Mouse (Mus musculus): ENCODE results near the gene Dda1. TPM values are rescaled to one million over a fixed set of nuclear protein-coding genes. Genes with fewer than 3 reads are reported as not detected.
A peak's percentile ranks its signal among the peaks of the same experiment; 100 is the strongest.
"Not testable (repeated sequence)": the region's sequence is repeated elsewhere in the genome, so short reads cannot be mapped to it uniquely, and the experiment has no call there.

Dda1 gene
- polyA plus RNA-seq, 2 experiments from 2014 or later: 26.8 to 30.6 TPM

DNA sequence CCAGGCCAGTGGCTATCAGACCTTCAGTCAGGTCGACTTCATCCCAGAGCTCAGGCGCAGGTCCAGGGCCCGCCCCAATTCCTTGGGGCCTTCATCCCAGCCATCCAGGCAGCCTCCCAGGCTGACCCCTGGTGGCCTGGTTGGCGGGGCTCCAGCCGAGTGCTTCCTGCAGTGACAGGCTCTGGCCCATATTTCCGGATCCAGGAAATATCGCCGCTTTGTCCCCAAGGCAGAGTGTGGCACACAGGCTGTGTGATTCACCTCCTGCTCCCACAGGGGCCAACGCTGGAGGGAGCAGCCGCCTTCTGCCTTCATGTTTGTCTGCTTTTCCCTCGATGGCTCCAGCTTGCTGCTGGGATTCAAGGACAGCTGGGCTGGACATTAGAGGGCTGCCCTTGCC, 27.5 kb downstream of the Dda1 start:
- no peak for ATAC-seq

GRCm38 (mm10) chr8:71497077-71497645, 28.2 kb downstream of the Dda1 start:
- no peak for ATAC-seq

DNA sequence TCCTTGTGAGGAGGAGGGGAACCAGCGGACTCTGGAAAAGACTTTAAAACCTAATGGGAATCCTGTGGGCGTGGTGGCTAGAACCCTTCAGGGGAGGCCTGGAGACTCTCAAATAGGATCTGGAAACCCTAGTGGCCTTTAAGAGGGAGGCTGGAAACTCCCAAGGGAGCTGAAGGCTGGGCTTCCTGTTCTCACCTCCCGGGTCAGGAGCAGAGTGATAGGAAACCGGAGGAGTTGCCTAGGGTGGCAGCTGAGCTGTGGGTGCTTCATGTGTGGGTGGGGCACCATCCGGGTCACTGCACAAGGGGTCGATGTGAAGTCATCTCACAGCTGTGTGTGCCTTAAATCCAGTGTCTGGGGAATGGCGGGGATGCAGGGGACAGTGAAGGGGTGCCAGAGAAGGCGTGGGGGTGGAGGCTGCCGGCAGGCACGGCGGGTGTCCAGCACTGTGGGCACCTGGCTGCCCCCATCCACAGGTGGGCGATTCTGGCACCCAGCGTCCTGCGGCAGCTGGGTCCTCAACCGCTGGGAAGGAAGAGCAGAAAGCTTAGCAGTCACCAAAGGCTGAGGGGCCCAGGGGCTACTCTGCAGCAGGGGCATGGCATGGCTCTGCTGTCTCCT, 29.0 kb downstream of the Dda1 start:
- no peak for ATAC-seq

GRCm38 (mm10) chr8:71498816-71499690, 30.1 kb downstream of the Dda1 start:
- no peak for ATAC-seq

- ATAC-seq: no peak
These were observed 35.4 kb downstream of the Dda1 start for GRCm38 (mm10) chr8:71504349-71504748.

GRCm38 (mm10) chr8:71505326-71505725, 36.3 kb downstream of the Dda1 start:
- ATAC-seq: no peak

DNA sequence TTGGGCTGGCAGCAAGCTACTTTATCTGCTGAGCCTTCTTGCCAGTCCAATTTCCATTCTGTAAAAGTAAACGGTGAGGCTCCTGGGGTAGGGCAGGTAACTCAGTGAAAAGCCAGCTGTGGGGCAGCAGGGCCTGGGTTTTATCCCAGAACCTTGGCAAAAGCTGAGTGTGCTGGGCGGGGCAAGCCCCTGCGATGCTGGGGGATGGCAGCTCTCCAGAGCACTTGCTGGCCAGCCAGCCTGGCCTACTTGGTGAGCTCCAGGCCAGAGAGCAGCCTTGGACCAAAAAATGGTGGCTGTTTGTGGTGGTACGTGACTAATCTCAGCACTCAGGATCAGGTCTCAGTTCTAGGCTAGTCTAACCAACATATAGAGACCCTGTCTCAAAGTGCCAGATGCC, 37.0 kb downstream of the Dda1 start:
- no peak for ATAC-seq

DNA sequence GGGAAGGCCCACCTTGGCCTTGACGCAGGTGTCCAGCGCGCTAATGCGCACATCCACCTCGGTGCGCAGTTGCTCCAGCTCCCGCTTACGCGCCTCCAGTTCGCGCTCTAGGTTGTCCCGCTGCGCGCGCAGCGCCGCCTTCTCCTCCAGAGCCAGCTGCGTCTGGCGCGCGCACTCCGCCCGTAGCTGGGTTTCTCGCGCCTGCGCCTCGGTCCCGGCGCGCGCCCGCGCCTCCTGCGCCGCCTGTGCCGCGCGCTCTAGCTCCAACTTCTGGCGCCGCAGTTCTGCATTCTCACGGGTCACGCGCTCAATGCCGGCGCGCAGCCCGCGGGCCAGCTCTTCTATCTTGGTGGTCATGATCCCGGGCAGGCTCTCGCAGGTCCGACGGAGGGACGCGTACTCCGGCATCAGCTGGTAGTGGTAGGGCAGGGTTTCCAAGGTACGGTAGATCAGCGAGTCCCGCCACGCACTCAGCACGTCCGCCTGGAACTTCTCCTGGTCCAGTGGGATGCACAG, 38.6 kb downstream of the Dda1 start:
- ATAC-seq: no peak

DNA sequence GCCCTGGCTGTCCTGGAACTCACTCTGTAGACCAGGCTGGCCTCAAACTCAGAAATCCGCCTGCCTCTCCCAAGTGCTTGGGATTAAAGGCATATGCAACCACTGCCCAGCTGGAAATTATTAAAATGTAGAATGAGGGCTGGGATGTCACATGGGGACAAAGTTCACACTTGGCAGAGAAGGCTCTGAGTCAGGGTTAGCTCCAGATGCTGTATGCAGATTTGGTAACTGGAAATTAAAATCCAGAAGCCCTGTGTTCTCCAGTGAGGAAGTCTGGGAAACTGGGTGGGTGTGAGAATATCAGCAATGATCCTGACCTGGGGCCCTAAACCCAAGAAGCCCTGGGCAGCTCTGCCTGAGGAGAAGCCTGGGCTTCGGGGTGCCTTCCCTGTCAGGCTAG, 40.3 kb downstream of the Dda1 start:
- no peak for ATAC-seq

- no peak for ATAC-seq
These were observed 42.6 kb downstream of the Dda1 start, which contains the start of gene Plvap for GRCm38 (mm10) chr8:71511644-71512043. Gene Plvap, minus strand, starts transcription at chr8:71511752.

- ATAC-seq: no peak
These were observed 44.2 kb downstream of the Dda1 start for GRCm38 (mm10) chr8:71513018-71513754.

GRCm38 (mm10) chr8:71515043-71515442, 46.0 kb downstream of the Dda1 start:
- no peak for ATAC-seq

- ATAC-seq: no peak
These were observed 47.8 kb downstream of the Dda1 start for GRCm38 (mm10) chr8:71516786-71517185.

- ATAC-seq: not testable (repeated sequence)
These were observed 50.2 kb downstream of the Dda1 start for GRCm38 (mm10) chr8:71519037-71519825.

DNA sequence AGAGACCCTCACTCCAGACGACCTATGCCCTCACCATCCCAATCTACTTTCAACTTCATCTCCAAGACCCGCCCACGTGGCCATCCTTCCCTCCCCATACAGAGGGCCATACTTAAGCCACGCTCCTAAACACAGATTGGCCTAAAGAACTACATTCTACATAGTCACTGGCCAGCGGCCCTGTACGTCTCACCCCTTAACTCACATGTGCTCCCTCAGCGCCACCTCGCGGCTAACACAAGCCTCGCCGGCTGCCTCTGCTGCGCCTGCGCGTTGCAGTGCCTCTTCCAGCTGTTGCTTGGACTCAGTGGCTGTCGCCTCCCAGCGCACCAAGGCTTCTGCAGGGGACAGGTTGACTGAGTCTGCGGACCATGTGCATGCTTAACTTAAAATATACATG, 52.6 kb downstream of the Dda1 start:
- ATAC-seq: peak; percentile 78

GRCm38 (mm10) chr8:71525226-71526050, 56.4 kb downstream of the Dda1 start, which contains the start of gene Ccdc194:
Gene Ccdc194, minus strand, starts transcription at chr8:71525711.
- ATAC-seq: no peak

Data from activated CD4-positive, CD25-positive, alpha-beta regulatory T cell, adult 4 months (primary cell).